Mouse (Mus musculus) C2C12 (cell line): ENCODE measurements around the gene Borcs8.

Experiments used
- CTCF ChIP-seq: IDR thresholded peaks from one replicate; pipeline ENCODE4 v1.5.1; 2011; ENCODE audit not compliant: control insufficient read depth, insufficient read depth, insufficient read length
- MAX ChIP-seq: IDR thresholded peaks from one replicate; pipeline ENCODE4 v1.6.1; 2011; ENCODE audit warnings: mild to moderate bottlenecking, control low read depth
- MYOD1 ChIP-seq: IDR thresholded peaks from one replicate; pipeline ENCODE4 v1.6.1; 2011; ENCODE audit warnings: low read depth; ENCODE audit not compliant: control insufficient read depth, insufficient read length
- USF1 ChIP-seq: IDR thresholded peaks from one replicate; pipeline ENCODE4 v1.6.1; 2011; ENCODE audit warnings: low read depth, mild to moderate bottlenecking, control low read depth, moderate library complexity

DNA sequence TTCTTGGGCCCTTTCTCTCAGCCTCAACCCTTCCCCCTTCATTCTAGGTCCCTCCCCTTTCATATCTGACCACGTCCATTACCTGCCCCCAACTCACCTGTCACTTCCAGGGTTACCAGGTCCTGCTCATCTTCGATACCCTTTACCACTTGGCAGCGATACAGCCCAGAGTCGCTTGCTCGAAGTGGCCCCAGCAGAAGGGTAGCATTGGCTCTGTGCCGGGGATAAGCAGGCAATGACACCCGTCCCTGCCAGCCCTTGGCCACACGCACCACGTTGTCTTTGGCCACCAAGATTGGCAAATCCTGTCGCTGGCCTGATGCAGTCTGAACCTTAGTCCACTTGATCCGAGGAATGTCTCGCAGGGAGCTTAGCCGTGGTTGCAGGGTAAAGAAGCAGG lies 24.4 kb upstream of the Borcs8 start:
- TF ChIP-seq CTCF (no peak), MYOD1 (no peak), USF1 (no peak), MAX (no peak)
